Mouse (Mus musculus): ENCODE results near the gene Cops3. TPM values are rescaled to one million over a fixed set of nuclear protein-coding genes. Genes with fewer than 3 reads are reported as not detected.
A peak's percentile ranks its signal among the peaks of the same experiment; 100 is the strongest.
"Not testable (repeated sequence)": the region's sequence is repeated elsewhere in the genome, so short reads cannot be mapped to it uniquely, and the experiment has no call there.

Gene Cops3
- polyA plus RNA-seq, 1 experiment from 2014 or later, result 206 TPM

- Histone ChIP-seq H3K4me3 (replicated peaks) (no peak overlapping the region), H3K4me2 (no peak overlapping the region), H3K4me1 (peaks cover 20% of the 10 kb centered on the region), H3K9me3 (replicated peaks) (no peaks in the 10 kb centered on the region), H3K27me3 (no peaks in the 10 kb centered on the region), H3K36me3 (peaks cover 15% of the 10 kb centered on the region), H3K27ac (no peak overlapping the region), H3K9ac (no peak overlapping the region)
- WGBS, result 95% methylated on average over 11 of the region's 11 CpGs
- no peak for ATAC-seq (replicated peaks; ENCODE audit: low FRiP score)
Observed at GRCm38 (mm10) chr11:59846311-59846710, 6.7 kb upstream of the Cops3 start.

GRCm38 (mm10) chr11:59839008-59839458 is 605 bp downstream of the Cops3 start, which contains the start of gene Nt5m:
Gene Nt5m, plus strand, starts transcription at chr11:59839447.
- peak within 1 kb of the TSS; percentile 100 for H3K4me3 ChIP-seq (replicated peaks)
- H3K27ac ChIP-seq, result peak within 1 kb of the TSS; percentile 99
- peak within 1 kb of the TSS; percentile 96 for H3K9ac ChIP-seq
- peaks cover 27% of the 10 kb centered on the region for H3K4me1 ChIP-seq
- H3K4me2 ChIP-seq, result peak within 1 kb of the TSS; percentile 69
- H3K27me3 ChIP-seq, result no peaks in the 10 kb centered on the region
- no peaks in the 10 kb centered on the region for H3K9me3 ChIP-seq (replicated peaks)
- H3K36me3 ChIP-seq, result peaks cover 35% of the 10 kb centered on the region
- under 1% methylated on average over 24 of the region's 24 CpGs for WGBS
- ATAC-seq (replicated peaks; ENCODE audit: low FRiP score), result peak; percentile 98

GRCm38 (mm10) chr11:59838426-59838825 is 1.2 kb downstream of the Cops3 start:
- 61% methylated on average over 4 of the region's 4 CpGs for WGBS
- Histone ChIP-seq H3K27ac (no peak overlapping the region), H3K27me3 (no peaks in the 10 kb centered on the region), H3K36me3 (peaks cover 41% of the 10 kb centered on the region), H3K9me3 (replicated peaks) (no peaks in the 10 kb centered on the region), H3K4me3 (replicated peaks) (peak overlapping the region; percentile 100), H3K4me1 (peaks cover 27% of the 10 kb centered on the region), H3K9ac (peak overlapping the region; percentile 96; the same call in 1 of the 2 replicates), H3K4me2 (peak overlapping the region; percentile 69)
- no peak for ATAC-seq (replicated peaks; ENCODE audit: low FRiP score)

- not testable (repeated sequence) for H3K27ac ChIP-seq; H3K9ac ChIP-seq; ATAC-seq (replicated peaks; ENCODE audit: low FRiP score); H3K9me3 ChIP-seq (replicated peaks); H3K27me3 ChIP-seq
- WGBS, result no CpG with 5 or more reads among the region's 1 CpGs
- Histone ChIP-seq H3K4me3 (replicated peaks) (peak overlapping the region; percentile 100), H3K4me1 (peaks cover 27% of the 10 kb centered on the region), H3K4me2 (peak overlapping the region; percentile 69), H3K36me3 (peaks cover 47% of the 10 kb centered on the region)
Observed at GRCm38 (mm10) chr11:59837789-59838188, 1.8 kb downstream of the Cops3 start.

DNA sequence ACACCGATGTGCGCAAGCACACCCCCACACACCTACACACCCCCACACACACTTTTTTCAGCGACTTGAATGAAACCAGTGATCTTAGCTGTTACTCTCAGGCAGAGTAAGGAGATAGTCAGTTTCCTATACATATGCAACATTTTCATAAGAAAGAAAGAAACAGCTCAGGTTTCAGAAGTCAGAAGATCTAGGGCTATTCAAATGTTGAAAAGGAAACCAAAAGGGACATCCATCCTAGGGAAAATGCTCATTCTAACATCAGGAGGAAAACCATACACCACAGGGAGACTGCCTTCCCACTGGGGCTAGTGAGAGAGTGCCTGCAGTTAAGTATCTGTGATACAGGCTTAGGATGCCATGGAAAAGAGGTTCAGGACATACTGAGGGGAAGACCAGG is 18.0 kb downstream of the Cops3 start:
- Histone ChIP-seq H3K27ac (no peak overlapping the region), H3K36me3 (peaks cover 99% of the 10 kb centered on the region), H3K9me3 (replicated peaks) (no peaks in the 10 kb centered on the region), H3K4me1 (no peaks in the 10 kb centered on the region), H3K9ac (no peak overlapping the region), H3K4me2 (no peak overlapping the region), H3K4me3 (replicated peaks) (no peak overlapping the region), H3K27me3 (no peaks in the 10 kb centered on the region)
- 93% methylated on average over 3 of the region's 3 CpGs for WGBS
- no peak for ATAC-seq (replicated peaks; ENCODE audit: low FRiP score)

DNA sequence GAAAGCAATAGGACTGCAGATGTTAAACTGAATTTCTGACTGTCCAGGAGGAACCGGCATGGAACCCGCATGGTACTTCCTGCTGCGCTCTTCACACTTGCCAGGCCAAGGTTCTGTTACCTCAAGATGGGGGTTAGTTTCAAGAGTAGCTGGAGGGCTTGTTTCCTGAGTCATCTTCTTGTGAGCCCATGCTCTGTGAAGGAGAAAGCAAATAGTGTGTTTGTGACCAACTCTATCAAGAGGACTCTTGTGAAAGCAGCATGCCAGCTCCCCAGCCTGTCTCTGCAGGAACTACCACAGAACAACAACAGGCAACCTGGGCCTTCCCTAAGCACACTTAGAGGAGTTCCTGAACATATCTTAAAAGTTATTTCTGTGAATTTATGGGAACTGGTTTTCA is 21.7 kb downstream of the Cops3 start:
- no peak for ATAC-seq (replicated peaks; ENCODE audit: low FRiP score)
- H3K9ac ChIP-seq, result no peak overlapping the region
- H3K27me3 ChIP-seq, result no peaks in the 10 kb centered on the region
- no peak overlapping the region for H3K4me2 ChIP-seq
- no peaks in the 10 kb centered on the region for H3K9me3 ChIP-seq (replicated peaks)
- no peak overlapping the region for H3K27ac ChIP-seq
- 95% methylated on average over 3 of the region's 3 CpGs for WGBS
- no peaks in the 10 kb centered on the region for H3K4me1 ChIP-seq
- H3K36me3 ChIP-seq, result peaks cover 71% of the 10 kb centered on the region
- no peak overlapping the region for H3K4me3 ChIP-seq (replicated peaks)

DNA sequence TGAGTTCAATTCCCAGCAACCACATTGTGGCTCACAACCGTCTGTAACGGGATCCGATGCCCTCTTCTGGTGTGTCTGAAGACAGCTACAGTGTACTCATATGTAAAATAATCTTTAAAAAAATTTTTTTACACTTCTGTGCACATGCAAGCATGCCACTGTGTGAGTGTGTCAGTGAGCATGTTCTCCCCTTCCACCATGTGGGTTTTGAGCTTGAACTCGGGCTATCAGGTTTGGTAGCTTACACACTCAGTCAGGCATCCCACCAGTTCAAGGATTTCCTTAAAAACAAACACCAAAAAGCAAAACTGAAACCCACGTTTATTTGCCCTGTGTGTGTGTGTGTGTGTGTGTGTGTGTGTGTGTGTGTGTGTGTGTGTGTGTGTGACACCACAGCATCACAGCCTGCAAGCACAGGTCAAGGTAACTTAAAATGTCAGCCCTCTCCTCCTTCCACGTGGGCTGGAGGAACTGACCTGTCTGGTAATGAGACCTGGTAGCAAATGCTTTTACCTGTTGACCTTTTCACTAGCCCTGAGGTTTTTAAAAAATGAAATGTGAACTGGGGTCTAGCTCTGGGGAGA is 24.1 kb downstream of the Cops3 start:
- Histone ChIP-seq H3K27me3 (no peaks in the 10 kb centered on the region), H3K9me3 (replicated peaks) (no peaks in the 10 kb centered on the region), H3K9ac (no peak overlapping the region), H3K4me2 (no peak overlapping the region), H3K4me3 (replicated peaks) (no peak overlapping the region), H3K36me3 (peaks cover 48% of the 10 kb centered on the region), H3K27ac (no peak overlapping the region), H3K4me1 (peaks cover 3% of the 10 kb centered on the region; the same call in 1 of the 2 replicates)
- WGBS, result 86% methylated on average over 6 of the region's 6 CpGs
- no peak for ATAC-seq (replicated peaks; ENCODE audit: low FRiP score)

GRCm38 (mm10) chr11:59814936-59815335 is 24.7 kb downstream of the Cops3 start:
- no peak for ATAC-seq (replicated peaks; ENCODE audit: low FRiP score)
- H3K4me2 ChIP-seq, result no peak overlapping the region
- peaks cover 42% of the 10 kb centered on the region for H3K36me3 ChIP-seq
- H3K4me1 ChIP-seq, result peaks cover 3% of the 10 kb centered on the region; the same call in 1 of the 2 replicates
- no peaks in the 10 kb centered on the region for H3K9me3 ChIP-seq (replicated peaks)
- H3K27ac ChIP-seq, result no peak overlapping the region
- H3K4me3 ChIP-seq (replicated peaks), result no peak overlapping the region
- H3K9ac ChIP-seq, result no peak overlapping the region
- 75% methylated on average over 6 of the region's 6 CpGs for WGBS
- H3K27me3 ChIP-seq, result no peaks in the 10 kb centered on the region

DNA sequence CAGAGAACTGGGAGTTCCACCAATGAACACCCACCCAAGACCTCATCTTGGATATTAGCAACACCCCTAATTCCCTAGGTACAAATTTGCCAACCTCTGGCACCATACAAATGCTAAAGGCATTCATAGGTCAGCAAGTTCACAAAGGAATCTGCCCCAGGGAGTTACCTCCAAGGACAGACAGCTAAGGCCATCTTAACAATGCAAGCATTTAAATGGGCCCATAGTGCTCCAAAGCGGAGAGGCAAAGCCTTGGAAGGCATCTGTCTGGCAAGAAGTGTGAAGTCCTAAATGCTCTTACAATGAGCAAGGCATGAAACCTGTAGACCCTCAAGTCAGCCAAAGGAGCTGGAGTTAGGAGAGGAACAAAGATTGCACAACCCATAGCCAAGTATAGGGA is 25.3 kb downstream of the Cops3 start:
- no peak for ATAC-seq (replicated peaks; ENCODE audit: low FRiP score)
- H3K4me3 ChIP-seq (replicated peaks), result no peak overlapping the region
- H3K4me1 ChIP-seq, result peaks cover 3% of the 10 kb centered on the region; the same call in 1 of the 2 replicates
- no peaks in the 10 kb centered on the region for H3K9me3 ChIP-seq (replicated peaks)
- H3K36me3 ChIP-seq, result peaks cover 35% of the 10 kb centered on the region
- H3K27ac ChIP-seq, result no peak overlapping the region
- H3K4me2 ChIP-seq, result no peak overlapping the region
- no peaks in the 10 kb centered on the region for H3K27me3 ChIP-seq
- 93% methylated on average over 1 of the region's 1 CpGs for WGBS
- no peak overlapping the region for H3K9ac ChIP-seq

- Histone ChIP-seq H3K36me3 (peaks cover 25% of the 10 kb centered on the region), H3K27ac (no peak overlapping the region), H3K4me2 (no peak overlapping the region), H3K9ac (no peak overlapping the region), H3K4me3 (replicated peaks) (no peak overlapping the region), H3K4me1 (peaks cover 12% of the 10 kb centered on the region), H3K9me3 (replicated peaks) (no peaks in the 10 kb centered on the region), H3K27me3 (no peaks in the 10 kb centered on the region)
- 51% methylated on average over 3 of the region's 3 CpGs for WGBS
- no peak for ATAC-seq (replicated peaks; ENCODE audit: low FRiP score)
Observed at GRCm38 (mm10) chr11:59813276-59813675, 26.4 kb downstream of the Cops3 start.

GRCm38 (mm10) chr11:59811211-59811610 is 28.4 kb downstream of the Cops3 start:
- Histone ChIP-seq H3K27ac (no peak overlapping the region), H3K9ac (no peak overlapping the region), H3K36me3 (peaks cover 21% of the 10 kb centered on the region), H3K9me3 (replicated peaks) (no peaks in the 10 kb centered on the region), H3K27me3 (no peaks in the 10 kb centered on the region), H3K4me3 (replicated peaks) (no peak overlapping the region), H3K4me2 (no peak overlapping the region), H3K4me1 (peaks cover 17% of the 10 kb centered on the region)
- no peak for ATAC-seq (replicated peaks; ENCODE audit: low FRiP score)
- WGBS, result 66% methylated on average over 4 of the region's 4 CpGs

DNA sequence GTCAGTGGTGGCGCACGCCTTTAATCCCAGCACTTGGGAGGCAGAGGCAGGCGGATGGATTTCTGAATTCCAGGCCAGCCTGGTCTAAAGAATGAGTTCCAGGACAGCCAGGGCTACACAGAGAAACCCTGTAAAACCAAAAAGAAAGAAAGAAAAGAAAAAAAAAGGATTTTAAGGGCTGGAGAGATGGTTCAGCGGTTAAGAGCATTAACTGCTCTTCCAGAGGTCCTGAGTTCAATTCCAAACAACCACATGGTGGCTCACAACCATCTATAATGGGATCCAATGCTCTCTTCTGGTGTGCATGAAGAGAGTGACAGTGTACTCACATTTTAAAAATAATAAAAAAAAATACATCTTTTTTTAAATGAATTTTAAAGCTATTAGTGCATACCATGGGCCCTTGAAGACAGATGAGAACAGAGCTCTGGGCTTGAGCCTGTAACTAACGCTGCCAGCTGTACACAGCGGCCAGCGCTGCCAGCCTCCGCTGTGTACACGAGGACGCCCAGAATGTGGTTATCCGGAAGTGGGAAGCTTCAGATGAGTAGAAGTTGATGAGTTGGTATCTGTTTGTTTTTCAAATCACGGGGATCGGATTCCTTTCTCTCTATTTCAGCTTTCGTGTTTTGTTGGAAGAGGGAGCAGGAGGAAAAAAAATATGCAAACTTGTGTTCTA is 29.0 kb downstream of the Cops3 start:
- H3K4me2 ChIP-seq, result peak overlapping the region; percentile 89
- H3K36me3 ChIP-seq, result peaks cover 23% of the 10 kb centered on the region
- H3K9me3 ChIP-seq (replicated peaks), result no peaks in the 10 kb centered on the region
- 58% methylated on average over 14 of the region's 14 CpGs for WGBS
- H3K27ac ChIP-seq, result peak overlapping the region; percentile 99
- no peaks in the 10 kb centered on the region for H3K27me3 ChIP-seq
- peaks cover 17% of the 10 kb centered on the region for H3K4me1 ChIP-seq
- ATAC-seq (replicated peaks; ENCODE audit: low FRiP score), result no peak
- peak overlapping the region; percentile 90 for H3K4me3 ChIP-seq (replicated peaks)
- H3K9ac ChIP-seq, result peak overlapping the region; percentile 90

Data from kidney, embryonic 15.5 days (tissue).